Mouse (Mus musculus) neural tube, embryonic 15.5 days (tissue): ENCODE measurements around the gene Olfr32. TPM values are rescaled to one million over a fixed set of nuclear protein-coding genes. Genes with fewer than 3 reads are reported as not detected.
"Not testable (repeated sequence)": the region's sequence is repeated elsewhere in the genome, so short reads cannot be mapped to it uniquely, and the experiment has no call there.

Experiments used
- ATAC-seq: fragments of 200-750 bp; cut with Nextera tagmentation; 2 replicates; pipeline ENCODE4 v1.8.0; 2017; ENCODE audit warnings: mild to moderate bottlenecking, moderate TSS enrichment, moderate library complexity; ENCODE audit not compliant: low FRiP score
- H3K27ac ChIP-seq: fragments of 300-500 bp; sonication (generic); replicated peaks from 2 replicates; pipeline ENCODE4 v1.5.1; 2015; ENCODE audit warnings: mild to moderate bottlenecking, inconsistent platforms
- H3K27me3 ChIP-seq: fragments of 300-500 bp; sonication (generic); replicated peaks from 2 replicates; pipeline ENCODE4 v1.6.1; 2015; ENCODE audit warnings: inconsistent platforms
- H3K36me3 ChIP-seq: fragments of 300-500 bp; sonication (generic); 2 replicates; pipeline ENCODE4 v1.6.1; 2015; ENCODE audit warnings: inconsistent platforms
- H3K4me1 ChIP-seq: fragments of 300-500 bp; sonication (generic); 2 replicates; pipeline ENCODE4 v1.6.1; 2015; ENCODE audit warnings: inconsistent platforms
- H3K4me2 ChIP-seq: fragments of 300-500 bp; sonication (generic); 2 replicates; pipeline ENCODE4 v1.6.1; 2015; ENCODE audit warnings: inconsistent platforms, mild to moderate bottlenecking, moderate library complexity
- H3K4me3 ChIP-seq: fragments of 300-500 bp; sonication (generic); replicated peaks from 2 replicates; pipeline ENCODE4 v1.5.1; 2015; ENCODE audit warnings: mild to moderate bottlenecking, inconsistent platforms
- H3K9ac ChIP-seq: fragments of 300-500 bp; sonication (generic); replicated peaks from 2 replicates; pipeline ENCODE4 v1.6.1; 2015; ENCODE audit warnings: mild to moderate bottlenecking, inconsistent platforms
- H3K9me3 ChIP-seq: fragments of 300-500 bp; sonication (generic); replicated peaks from 2 replicates; pipeline ENCODE4 v1.6.1; 2016; ENCODE audit warnings: inconsistent platforms
- WGBS: fragments of 180-500 bp; shearing (Covaris S2); methylation state at CpG from one replicate; pipeline ENCODE4 v1.1.7; 2015; ENCODE audit warnings: mixed read lengths; 5-methylcytosine and 5-hydroxymethylcytosine counted together
- polyA plus RNA-seq: library from polyadenylated mRNA; unstranded; fragments of >200 nt; fragmentation: Nextera tagmentation; extraction: Ambion mirVana; gene quantifications from 2 replicates; pipeline ENCODE4 v1.2.1, GENCODE M21; 2015

Olfr32 gene
- polyA plus RNA-seq = not detected in 2 replicates

- 0 out of 2 replicates have a peak, but pooled peaks cover 4% of the 10 kb centered on the region for H3K9me3 ChIP-seq
- H3K27me3 ChIP-seq = no peaks in the 10 kb centered on the region
- no peak within 1 kb of the TSS for H3K4me2 ChIP-seq
- no peaks in the 10 kb centered on the region for H3K36me3 ChIP-seq
- H3K4me3 ChIP-seq = no peak within 1 kb of the TSS
- H3K27ac ChIP-seq = no peak within 1 kb of the TSS
- no peaks in the 10 kb centered on the region for H3K4me1 ChIP-seq
- ATAC-seq = no peak
- no peak within 1 kb of the TSS for H3K9ac ChIP-seq
These were observed at the start of gene Olfr32 for GRCm38 (mm10) chr2:90142196-90142595. Olfr32 (minus strand) TSS chr2:90142296.

- not testable (repeated sequence) for H3K4me1 ChIP-seq, ATAC-seq
These were observed 45.0 kb upstream of the Olfr32 start for GRCm38 (mm10) chr2:90187082-90187481.

GRCm38 (mm10) chr2:90186082-90186481 lies 44.0 kb upstream of the Olfr32 start:
- H3K4me2 ChIP-seq, H3K4me1 ChIP-seq, H3K4me3 ChIP-seq, H3K36me3 ChIP-seq, H3K27me3 ChIP-seq, H3K27ac ChIP-seq, H3K9me3 ChIP-seq, H3K9ac ChIP-seq, ATAC-seq: not testable (repeated sequence)
- no CpG with 5 or more reads among the region's 4 CpGs for WGBS

More at GRCm38 (mm10) chr2:90187082-90187481, 45.0 kb upstream of the Olfr32 start:
- WGBS = no CpG with 5 or more reads among the region's 5 CpGs
- not testable (repeated sequence) for H3K27me3 ChIP-seq, H3K36me3 ChIP-seq, H3K9ac ChIP-seq, H3K27ac ChIP-seq, H3K9me3 ChIP-seq, H3K4me2 ChIP-seq, H3K4me3 ChIP-seq

DNA sequence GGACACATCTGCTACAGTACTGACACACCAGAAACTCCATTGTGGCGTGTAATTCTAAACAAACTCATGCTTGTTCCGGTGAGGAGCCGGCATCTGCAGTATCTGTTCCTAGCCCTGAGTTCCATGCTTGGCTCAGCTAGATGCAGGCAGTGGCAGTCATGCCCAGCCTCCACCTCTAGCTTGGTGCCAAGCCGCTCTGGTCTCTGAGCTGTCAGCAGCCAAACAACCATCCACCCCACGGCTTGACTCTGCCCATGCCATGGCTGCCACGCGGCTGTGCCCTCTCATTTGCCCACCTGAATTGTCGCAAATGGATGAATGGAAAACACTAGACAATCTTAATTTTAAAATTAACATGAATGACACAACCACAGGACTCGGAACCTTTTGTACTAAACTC lies 11.8 kb upstream of the Olfr32 start:
- 94% methylated on average over 9 of the region's 9 CpGs for whole genome bisulfite sequencing
- H3K4me3 ChIP-seq = no peak overlapping the region
- no peaks in the 10 kb centered on the region for H3K4me1 ChIP-seq
- no peak overlapping the region for H3K4me2 ChIP-seq
- no peak overlapping the region for H3K27ac ChIP-seq
- no peak for ATAC-seq
- no peaks in the 10 kb centered on the region for H3K9me3 ChIP-seq
- no peaks in the 10 kb centered on the region for H3K27me3 ChIP-seq
- H3K9ac ChIP-seq = no peak overlapping the region
- H3K36me3 ChIP-seq = no peaks in the 10 kb centered on the region

DNA sequence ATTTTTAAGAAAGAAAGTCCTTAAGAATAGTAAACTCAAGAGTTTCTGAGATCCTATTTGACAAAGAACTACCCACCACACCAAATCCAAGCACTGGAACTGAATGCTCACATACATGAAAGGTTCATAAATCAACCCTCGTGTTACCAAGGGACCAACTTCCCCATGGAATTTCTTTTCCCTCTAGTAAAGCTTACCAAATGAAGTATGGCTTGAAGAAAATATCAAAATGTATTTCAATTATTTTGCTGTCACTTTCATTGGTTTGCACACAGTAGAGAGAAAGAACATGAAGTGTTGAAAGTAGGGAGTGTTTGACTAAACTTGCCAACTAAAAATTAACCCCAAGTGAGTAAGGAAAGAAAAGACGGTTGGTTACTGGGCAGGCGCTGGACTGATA lies 10.9 kb upstream of the Olfr32 start, which contains the start of gene Olfr1270:
TSS of gene Olfr1270 (minus strand) at position 101 of the 400 bp plus-strand sequence.
- Histone ChIP-seq H3K36me3 (no peaks in the 10 kb centered on the region), H3K9me3 (no peaks in the 10 kb centered on the region), H3K27ac (no peak within 1 kb of the TSS), H3K9ac (no peak within 1 kb of the TSS), H3K4me3 (no peak within 1 kb of the TSS), H3K4me2 (no peak within 1 kb of the TSS), H3K4me1 (no peaks in the 10 kb centered on the region), H3K27me3 (no peaks in the 10 kb centered on the region)
- 87% methylated on average over 3 of the region's 3 CpGs for WGBS
- ATAC-seq = no peak

DNA sequence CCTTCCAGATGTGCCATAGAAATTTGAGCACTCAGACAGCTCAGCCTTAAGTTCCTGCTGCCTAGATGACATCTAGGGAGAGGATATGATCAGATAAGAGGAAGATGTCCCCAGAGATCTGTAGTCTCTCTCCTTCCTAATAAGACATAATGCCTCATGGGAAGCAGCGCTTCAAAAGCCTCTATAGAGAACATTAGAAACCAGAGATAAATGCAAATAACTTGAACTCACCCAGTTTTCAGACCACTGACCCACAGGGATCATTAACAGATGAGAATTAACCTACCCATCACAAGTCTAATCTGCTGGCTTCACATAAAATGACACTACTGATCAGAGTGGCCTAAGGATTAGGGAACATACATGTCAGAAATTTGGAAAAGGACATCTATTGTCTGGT lies 20.8 kb downstream of the Olfr32 start, which contains the start of gene Olfr1269:
TSS of gene Olfr1269 (minus strand) at position 101 of the 400 bp plus-strand sequence.
- 96% methylated on average over 1 of the region's 1 CpGs for WGBS
- no peak within 1 kb of the TSS for H3K4me2 ChIP-seq

More for the DNA sequence above, 20.8 kb downstream of the Olfr32 start, which contains the start of gene Olfr1269:
- H3K27me3 ChIP-seq = no peaks in the 10 kb centered on the region
- H3K4me1 ChIP-seq = no peaks in the 10 kb centered on the region
- no peak within 1 kb of the TSS for H3K4me3 ChIP-seq
- no peaks in the 10 kb centered on the region for H3K36me3 ChIP-seq
- ATAC-seq = no peak
- no peaks in the 10 kb centered on the region for H3K9me3 ChIP-seq
- H3K27ac ChIP-seq = no peak within 1 kb of the TSS
- H3K9ac ChIP-seq = no peak within 1 kb of the TSS

Other genes starting within 250 kb of the Olfr32 start
- gene Olfr1258, start 215.0 kb downstream of the Olfr32 start, polyA plus RNA-seq = not detected in 2 replicates
- not detected in 2 replicates for gene Olfr1259, start 193.6 kb downstream of the Olfr32 start, polyA plus RNA-seq
- not detected in 2 replicates for gene Olfr1260, start 168.0 kb downstream of the Olfr32 start, polyA plus RNA-seq
- not detected in 2 replicates for gene Olfr1261, start 151.1 kb downstream of the Olfr32 start, polyA plus RNA-seq
- not detected in 2 replicates for gene Olfr1262, start 142.2 kb downstream of the Olfr32 start, polyA plus RNA-seq
- not detected in 2 replicates for gene Olfr1263, start 130.2 kb downstream of the Olfr32 start, polyA plus RNA-seq
- gene Olfr1264, start 116.7 kb downstream of the Olfr32 start, polyA plus RNA-seq = not detected in 2 replicates
- not detected in 2 replicates for gene Olfr1265, start 107.0 kb downstream of the Olfr32 start, polyA plus RNA-seq
- not detected in 2 replicates for gene Olfr140, start 78.7 kb downstream of the Olfr32 start, polyA plus RNA-seq
- gene Olfr1269, start 20.9 kb downstream of the Olfr32 start, polyA plus RNA-seq = not detected in 2 replicates
- not detected in 2 replicates for gene Olfr1270, start 10.8 kb upstream of the Olfr32 start, polyA plus RNA-seq
- gene Olfr1506, start 82.2 kb upstream of the Olfr32 start, polyA plus RNA-seq = not detected in 2 replicates
- not detected in 2 replicates for gene Olfr142, start 115.3 kb upstream of the Olfr32 start, polyA plus RNA-seq
- gene Olfr1271, start 128.7 kb upstream of the Olfr32 start, polyA plus RNA-seq = not detected in 2 replicates
- not detected in 2 replicates for gene Olfr1272, start 150.5 kb upstream of the Olfr32 start, polyA plus RNA-seq
- gene Gm13769, start 179.9 kb upstream of the Olfr32 start, polyA plus RNA-seq = 0.06 TPM in 1 of 2 replicates, not detected in the other